Mouse (Mus musculus) neural tube, embryonic 12.5 days (tissue): Measurements from ENCODE around the gene Sowaha. TPM values are rescaled to one million over a fixed set of nuclear protein-coding genes. Genes with fewer than 3 reads are reported as not detected.

Experiments
- ATAC-seq: fragments of 200-750 bp; cut with Nextera tagmentation; 2 replicates; pipeline ENCODE4 v1.8.0; 2017; ENCODE audit warnings: low read depth, mild to moderate bottlenecking, moderate TSS enrichment, moderate library complexity; ENCODE audit not compliant: low FRiP score
- H3K27ac ChIP-seq: fragments of 300-500 bp; sonication (generic); 2 replicates; pipeline ENCODE4 v1.5.1; 2016
- H3K27me3 ChIP-seq: fragments of 300-500 bp; sonication (generic); replicated peaks from 2 replicates; pipeline ENCODE4 v1.6.1; 2016; ENCODE audit warnings: mild to moderate bottlenecking
- H3K36me3 ChIP-seq: fragments of 300-500 bp; sonication (generic); 2 replicates; pipeline ENCODE4 v1.6.1; 2016; ENCODE audit warnings: mild to moderate bottlenecking
- H3K4me1 ChIP-seq: fragments of 300-500 bp; sonication (generic); 2 replicates; pipeline ENCODE4 v1.6.1; 2016
- H3K4me2 ChIP-seq: fragments of 300-500 bp; sonication (generic); replicated peaks from 2 replicates; pipeline ENCODE4 v1.6.1; 2016; ENCODE audit warnings: mild to moderate bottlenecking
- H3K4me3 ChIP-seq: fragments of 300-500 bp; sonication (generic); 2 replicates; pipeline ENCODE4 v1.5.1; 2016
- H3K9ac ChIP-seq: fragments of 300-500 bp; sonication (generic); 2 replicates; pipeline ENCODE4 v1.6.1; 2016; ENCODE audit warnings: mild to moderate bottlenecking
- H3K9me3 ChIP-seq: fragments of 300-500 bp; sonication (generic); 2 replicates; pipeline ENCODE4 v1.6.1; 2016; ENCODE audit warnings: mild to moderate bottlenecking
- WGBS: fragments of 180-500 bp; shearing (Covaris S2); methylation state at CpG from one replicate; pipeline ENCODE4 v1.1.7; 2016; 5-methylcytosine and 5-hydroxymethylcytosine counted together
- polyA plus RNA-seq: library from polyadenylated mRNA; unstranded; fragments of >200 nt; fragmentation: Nextera tagmentation; extraction: Ambion mirVana; gene quantifications from 2 replicates; pipeline ENCODE4 v1.2.1, GENCODE M21; 2016

Gene Sowaha
- 0.22 and 0.46 TPM in 2 replicates for polyA plus RNA-seq

DNA sequence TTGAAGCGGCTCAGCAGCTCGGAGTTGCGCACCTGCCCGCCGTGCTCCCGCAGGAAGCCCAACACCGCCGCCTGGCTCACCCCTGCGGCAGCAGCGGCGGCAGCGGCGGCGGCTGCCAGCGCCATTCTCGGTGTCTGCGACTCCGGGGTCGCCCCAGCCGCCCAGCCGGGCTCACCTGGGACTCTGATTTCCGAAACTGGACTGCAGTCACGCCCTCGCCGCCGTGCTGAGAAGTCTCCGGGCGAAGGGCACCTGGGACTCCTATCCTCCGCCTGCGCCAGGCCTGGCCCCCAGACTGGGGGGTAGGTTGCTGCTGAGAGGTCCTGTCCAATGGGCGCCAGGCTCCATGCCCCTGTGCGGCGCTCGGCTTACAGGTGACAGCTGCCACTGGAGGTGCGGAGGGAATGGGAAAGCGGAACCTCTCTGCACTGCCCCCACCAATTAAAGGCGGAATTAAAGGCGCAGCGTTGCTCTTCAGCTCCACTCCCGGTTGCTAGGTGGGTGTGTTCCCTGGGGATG, at the start of gene Sowaha, which contains the start of gene Gm9945:
Sowaha (minus strand) TSS at position 492 of the 519 bp plus-strand sequence.
Gm9945 (plus strand) TSS at position 384 of the 519 bp plus-strand sequence.
- ATAC-seq = peak; percentile 56; the same call in 1 of the 2 replicates

DNA sequence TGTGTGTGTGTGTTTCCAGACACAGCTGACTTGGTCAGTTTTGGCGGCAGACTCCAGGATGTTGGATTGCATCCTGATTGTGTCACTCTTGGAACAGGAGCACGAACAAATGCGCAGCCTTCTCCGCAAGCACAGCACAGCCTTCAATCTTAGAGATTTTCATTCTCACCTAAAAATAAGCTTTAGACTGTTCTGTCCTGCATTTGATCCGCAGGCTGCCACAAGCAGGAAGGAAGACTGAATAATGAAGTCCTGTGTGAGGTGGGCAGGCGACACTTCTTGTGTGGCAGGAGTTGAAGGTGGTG, 49.1 kb upstream of the Sowaha start:
- 67% methylated on average over 6 of the region's 6 CpGs for WGBS
- no peak for ATAC-seq
- Histone ChIP-seq H3K36me3 (peaks cover 3% of the 10 kb centered on the region), H3K9me3 (no peaks in the 10 kb centered on the region), H3K9ac (no peak overlapping the region), H3K4me1 (0 out of 2 replicates have a peak, but pooled peaks cover 4% of the 10 kb centered on the region), H3K4me3 (no peak overlapping the region), H3K27ac (no peak overlapping the region), H3K4me2 (no peak overlapping the region), H3K27me3 (no peaks in the 10 kb centered on the region)

More for the DNA sequence above, at the start of gene Sowaha, which contains the start of gene Gm9945:
- Histone ChIP-seq H3K9ac (peak within 1 kb of the TSS; percentile 45), H3K9me3 (0 out of 2 replicates have a peak, but pooled peaks cover 8% of the 10 kb centered on the region), H3K4me1 (peaks cover 19% of the 10 kb centered on the region), H3K27ac (no peak within 1 kb of the TSS), H3K4me2 (peak within 1 kb of the TSS; percentile 73), H3K36me3 (no peaks in the 10 kb centered on the region), H3K4me3 (peak within 1 kb of the TSS; percentile 38), H3K27me3 (peaks cover 65% of the 10 kb centered on the region)
- WGBS = 3% methylated on average over 40 of the region's 40 CpGs

DNA sequence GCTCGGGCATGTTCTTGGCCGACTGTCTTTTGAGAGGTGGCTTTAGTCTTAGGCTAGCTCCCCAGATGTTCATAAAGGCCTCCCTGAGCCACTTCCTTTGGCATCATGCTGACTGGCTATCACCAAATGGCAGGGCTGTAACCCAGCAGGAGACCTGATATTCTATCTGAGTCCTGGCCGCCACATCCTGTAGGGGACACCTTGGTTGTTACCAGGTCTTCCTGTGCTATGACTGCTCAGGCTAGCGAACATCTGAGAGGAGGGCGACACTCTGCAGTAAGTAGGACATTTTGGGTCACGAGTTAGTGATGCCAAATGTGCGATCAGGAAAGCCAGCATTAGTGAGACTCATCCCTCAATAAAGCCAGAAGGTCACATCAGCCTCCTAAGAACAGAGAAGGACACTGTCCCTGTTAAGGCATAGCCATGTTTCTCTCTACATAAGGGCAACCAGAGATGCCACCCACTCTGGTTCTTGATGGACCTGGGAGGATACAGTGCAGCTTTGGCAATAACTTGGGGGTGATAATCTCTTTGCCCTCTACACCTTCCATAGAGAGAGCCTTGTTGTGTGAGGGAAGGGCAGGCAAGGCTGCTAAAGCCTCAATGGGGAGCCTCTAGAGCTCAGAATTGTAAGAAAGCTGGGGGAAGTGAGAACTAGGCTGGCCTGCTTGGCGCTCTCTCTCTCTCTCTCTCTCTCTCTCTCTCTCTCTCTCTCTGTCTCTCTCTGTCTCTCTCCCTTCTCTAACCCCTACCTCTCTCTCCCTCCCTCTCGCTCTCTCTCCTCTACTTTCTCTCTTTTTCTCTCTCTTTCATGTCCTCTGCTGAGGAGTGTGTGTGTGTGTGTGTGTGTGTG, 48.6 kb upstream of the Sowaha start:
- Histone ChIP-seq H3K36me3 (no peaks in the 10 kb centered on the region), H3K27ac (no peak overlapping the region), H3K4me1 (0 out of 2 replicates have a peak, but pooled peaks cover 4% of the 10 kb centered on the region), H3K4me2 (no peak overlapping the region), H3K9me3 (no peaks in the 10 kb centered on the region), H3K27me3 (no peaks in the 10 kb centered on the region), H3K9ac (no peak overlapping the region), H3K4me3 (no peak overlapping the region)
- WGBS = 65% methylated on average over 9 of the region's 9 CpGs
- no peak for ATAC-seq

DNA sequence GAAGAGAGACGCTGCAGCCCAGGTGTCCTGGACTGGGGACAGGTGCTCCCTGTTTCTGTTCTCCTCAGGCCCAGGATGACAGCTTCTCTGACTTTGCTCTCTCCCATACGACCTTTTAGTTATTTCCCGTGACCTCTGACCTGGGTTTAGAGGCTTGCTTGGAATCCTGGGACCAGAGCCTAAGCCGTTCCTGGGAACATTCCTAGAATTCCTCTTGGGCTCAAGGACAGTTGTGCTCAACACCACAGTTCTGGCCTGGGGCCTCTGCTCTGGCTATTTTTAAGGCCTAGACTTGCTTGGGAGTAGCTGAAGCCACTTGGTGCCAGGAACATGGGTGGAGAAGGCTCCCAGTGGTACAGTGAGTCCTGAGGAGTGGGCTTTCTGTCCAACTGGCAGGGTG, 45.4 kb upstream of the Sowaha start:
- H3K9ac ChIP-seq = no peak overlapping the region
- no peak overlapping the region for H3K27ac ChIP-seq
- peaks cover 25% of the 10 kb centered on the region for H3K4me1 ChIP-seq
- 53% methylated on average over 4 of the region's 4 CpGs for WGBS
- H3K27me3 ChIP-seq = no peaks in the 10 kb centered on the region
- H3K36me3 ChIP-seq = no peaks in the 10 kb centered on the region
- H3K4me2 ChIP-seq = no peak overlapping the region
- H3K9me3 ChIP-seq = no peaks in the 10 kb centered on the region
- ATAC-seq = no peak
- no peak overlapping the region for H3K4me3 ChIP-seq

DNA sequence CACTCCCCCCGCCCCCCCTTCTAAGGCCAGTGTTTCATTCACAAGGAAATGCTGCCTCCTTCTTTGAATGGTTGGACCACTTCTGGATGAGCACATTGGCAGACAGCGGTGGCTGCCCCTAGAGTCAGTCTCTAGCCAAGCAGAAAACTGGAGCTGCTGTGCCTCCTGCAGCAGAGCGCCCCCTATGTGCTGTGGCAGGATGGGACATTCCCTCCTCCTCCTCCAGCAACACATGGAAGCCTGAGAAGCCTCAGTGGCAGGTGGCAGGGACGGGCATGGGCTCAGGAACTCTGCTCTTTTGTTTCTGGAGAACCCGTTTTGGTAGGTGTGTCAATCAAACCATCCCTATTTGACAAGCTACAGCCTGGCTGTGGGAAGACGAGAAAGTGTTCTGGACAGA, 44.8 kb upstream of the Sowaha start:
- H3K9ac ChIP-seq = no peak overlapping the region
- no peaks in the 10 kb centered on the region for H3K36me3 ChIP-seq
- no peaks in the 10 kb centered on the region for H3K9me3 ChIP-seq
- WGBS = 77% methylated on average over 6 of the region's 6 CpGs
- no peak overlapping the region for H3K4me2 ChIP-seq
- H3K27me3 ChIP-seq = no peaks in the 10 kb centered on the region
- H3K4me3 ChIP-seq = no peak overlapping the region
- ATAC-seq = no peak
- H3K27ac ChIP-seq = no peak overlapping the region
- H3K4me1 ChIP-seq = peaks cover 30% of the 10 kb centered on the region

- Histone ChIP-seq H3K4me1 (peaks cover 29% of the 10 kb centered on the region), H3K4me2 (no peak overlapping the region), H3K36me3 (no peaks in the 10 kb centered on the region), H3K27me3 (0 out of 2 replicates have a peak, but pooled peaks cover 2% of the 10 kb centered on the region), H3K9me3 (no peaks in the 10 kb centered on the region), H3K27ac (no peak overlapping the region), H3K9ac (no peak overlapping the region), H3K4me3 (no peak overlapping the region)
- ATAC-seq = no peak
- WGBS = 80% methylated on average over 14 of the region's 14 CpGs
These were observed 43.7 kb upstream of the Sowaha start for GRCm38 (mm10) chr11:53523545-53524405.

GRCm38 (mm10) chr11:53522930-53523329, 42.9 kb upstream of the Sowaha start:
- H3K27ac ChIP-seq = no peak overlapping the region
- WGBS = 76% methylated on average over 9 of the region's 9 CpGs
- H3K4me1 ChIP-seq = peaks cover 29% of the 10 kb centered on the region
- no peak overlapping the region for H3K4me2 ChIP-seq
- no peak for ATAC-seq
- H3K9me3 ChIP-seq = no peaks in the 10 kb centered on the region
- H3K4me3 ChIP-seq = no peak overlapping the region
- H3K27me3 ChIP-seq = 0 out of 2 replicates have a peak, but pooled peaks cover 7% of the 10 kb centered on the region
- no peak overlapping the region for H3K9ac ChIP-seq
- no peaks in the 10 kb centered on the region for H3K36me3 ChIP-seq

DNA sequence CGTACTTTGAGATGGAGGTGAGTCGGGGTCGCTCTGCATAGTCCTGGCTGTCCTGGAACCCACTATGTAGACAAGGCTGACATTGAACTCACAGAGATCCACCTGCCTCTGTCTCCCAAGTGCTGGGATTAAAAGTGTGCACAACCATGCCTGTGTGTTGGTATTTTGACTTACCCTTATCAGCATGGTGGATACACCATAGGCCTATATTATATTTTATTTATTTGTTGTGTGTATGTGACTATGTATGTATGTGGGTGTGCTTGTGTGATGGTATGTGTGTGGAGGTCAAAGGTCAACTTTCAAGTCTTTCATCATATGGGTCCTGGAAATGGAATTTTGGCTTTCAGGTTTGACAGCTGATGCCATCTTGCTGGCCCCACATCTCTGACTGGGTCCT, 42.3 kb upstream of the Sowaha start:
- Histone ChIP-seq H3K36me3 (no peaks in the 10 kb centered on the region), H3K9me3 (no peaks in the 10 kb centered on the region), H3K27ac (no peak overlapping the region), H3K4me1 (peaks cover 29% of the 10 kb centered on the region), H3K4me2 (no peak overlapping the region), H3K27me3 (0 out of 2 replicates have a peak, but pooled peaks cover 7% of the 10 kb centered on the region), H3K4me3 (no peak overlapping the region), H3K9ac (no peak overlapping the region)
- ATAC-seq = no peak
- WGBS = 96% methylated on average over 3 of the region's 3 CpGs

DNA sequence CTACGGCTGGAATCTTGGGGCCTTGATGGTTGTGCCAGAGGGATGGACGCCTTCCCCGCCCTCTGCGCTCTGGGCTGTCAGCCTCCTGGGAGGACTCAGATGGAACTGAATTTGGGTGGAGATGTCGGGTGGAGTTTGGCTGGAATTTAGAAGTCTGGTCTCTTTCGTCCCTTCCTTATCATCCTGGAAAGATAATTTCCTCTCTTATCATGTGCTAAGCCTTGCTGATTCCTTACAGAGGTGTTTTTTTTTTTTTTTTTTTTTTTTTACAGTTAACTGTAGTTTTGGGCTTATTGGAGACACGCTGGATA, 41.7 kb upstream of the Sowaha start:
- no peak overlapping the region for H3K4me3 ChIP-seq

DNA sequence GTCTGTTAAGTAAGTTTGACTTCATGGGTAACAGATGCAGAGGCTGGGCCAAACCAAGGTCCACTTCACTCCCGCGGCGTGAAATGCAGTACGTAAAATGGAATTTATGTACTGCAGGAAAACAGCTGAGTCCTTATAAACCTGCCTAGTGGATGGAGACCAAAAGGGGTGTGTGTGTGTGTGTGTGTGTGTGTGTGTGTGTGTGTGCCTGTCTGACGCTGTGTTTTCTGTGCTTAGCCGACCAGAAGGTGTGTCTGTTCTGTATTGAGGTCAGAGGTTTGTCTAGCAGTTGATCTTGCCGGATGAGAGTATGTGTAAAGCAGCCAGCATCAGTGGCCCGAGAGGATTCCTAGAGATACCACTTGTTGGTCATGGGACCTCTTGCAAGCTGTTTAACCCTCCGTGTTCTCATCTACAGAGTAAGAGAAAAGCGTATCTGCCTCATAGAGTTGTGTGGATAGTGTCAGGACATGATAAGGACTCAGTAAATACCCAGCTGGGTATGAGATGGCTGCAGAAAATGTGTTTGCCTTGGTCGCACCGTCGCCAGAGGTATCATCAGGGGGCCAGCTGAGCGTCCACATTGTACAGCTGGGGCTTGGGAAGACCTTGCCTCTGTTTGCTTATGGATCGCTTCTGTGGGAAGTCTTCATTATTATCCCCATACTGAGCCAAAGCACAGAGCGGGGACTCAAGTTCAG, 41.2 kb upstream of the Sowaha start:
- H3K4me1 ChIP-seq = peaks cover 29% of the 10 kb centered on the region
- 0 out of 2 replicates have a peak, but pooled peaks cover 7% of the 10 kb centered on the region for H3K27me3 ChIP-seq
- peak overlapping the region; percentile 82 for H3K4me2 ChIP-seq
- H3K9me3 ChIP-seq = no peaks in the 10 kb centered on the region
- WGBS = 54% methylated on average over 16 of the region's 16 CpGs
- no peaks in the 10 kb centered on the region for H3K36me3 ChIP-seq
- H3K4me3 ChIP-seq = peak overlapping the region; percentile 81
- H3K27ac ChIP-seq = no peak overlapping the region
- no peak for ATAC-seq
- no peak overlapping the region for H3K9ac ChIP-seq

More for the DNA sequence above, 41.7 kb upstream of the Sowaha start:
- H3K9me3 ChIP-seq = no peaks in the 10 kb centered on the region
- 90% methylated on average over 7 of the region's 7 CpGs for WGBS
- H3K27me3 ChIP-seq = 0 out of 2 replicates have a peak, but pooled peaks cover 7% of the 10 kb centered on the region
- no peak for ATAC-seq
- H3K4me1 ChIP-seq = peaks cover 29% of the 10 kb centered on the region
- H3K36me3 ChIP-seq = no peaks in the 10 kb centered on the region
- no peak overlapping the region for H3K9ac ChIP-seq
- H3K27ac ChIP-seq = no peak overlapping the region
- peak overlapping the region; percentile 82 for H3K4me2 ChIP-seq

GRCm38 (mm10) chr11:53520122-53520978, 40.3 kb upstream of the Sowaha start:
- H3K27ac ChIP-seq = no peak overlapping the region
- H3K27me3 ChIP-seq = 0 out of 2 replicates have a peak, but pooled peaks cover 7% of the 10 kb centered on the region
- no peaks in the 10 kb centered on the region for H3K9me3 ChIP-seq
- H3K4me2 ChIP-seq = peak overlapping the region; percentile 82
- peak; percentile 54 for ATAC-seq
- WGBS = 3% methylated on average over 24 of the region's 24 CpGs
- H3K4me3 ChIP-seq = peak overlapping the region; percentile 81
- peak overlapping the region; percentile 88 for H3K9ac ChIP-seq
- no peaks in the 10 kb centered on the region for H3K36me3 ChIP-seq
- peaks cover 29% of the 10 kb centered on the region for H3K4me1 ChIP-seq
